Mouse (Mus musculus) thymus, adult 2 months (tissue): ENCODE measurements at regions not wholly inside any gene's neighbourhood (a gene's known extent, or its start where the extent isn't known, plus 50 kb on each side); places are given as distances from the start of the nearest gene placed in this dataset.

Experiments used
- CTCF ChIP-seq: fragments of 200-500 bp; IDR thresholded peaks from 2 replicates; pipeline ENCODE4 v1.5.1; 2012; ENCODE audit warnings: mild to moderate bottlenecking, control low read depth, low read length, moderate library complexity, borderline replicate concordance; ENCODE audit not compliant: control insufficient read depth, poor library complexity, insufficient read depth; ENCODE audit errors: extremely low read depth
- POLR2A ChIP-seq: fragments of 200-500 bp; IDR thresholded peaks from 2 replicates; pipeline ENCODE4 v1.6.1; 2012; ENCODE audit warnings: mild to moderate bottlenecking, low read length, control low read depth, moderate library complexity; ENCODE audit not compliant: control insufficient read depth, poor library complexity, insufficient read depth; ENCODE audit errors: extremely low read depth

GRCm38 (mm10) chr8:128087500-128087899, 270.9 kb upstream of the Nrp1 start:
- TF ChIP-seq CTCF (no peak), POLR2A (no peak)
